Mouse (Mus musculus) kidney, postnatal 14 days (tissue): ENCODE measurements at regions not wholly inside any gene's neighbourhood (a gene's known extent, or its start where the extent isn't known, plus 50 kb on each side); places are given as distances from the start of the nearest gene placed in this dataset.
"Not testable (repeated sequence)": the region's sequence is repeated elsewhere in the genome, so short reads cannot be mapped to it uniquely, and the experiment has no call there.

ENCODE experiments used
- DNase-seq: peaks from one replicate; pipeline ENCODE4 v3.0.0; 2022; ENCODE audit warnings: mixed read lengths

GRCm38 (mm10) chrX:93888480-93888879 is 56.5 kb upstream of the Pdk3 start:
- no peak for DNase-seq

GRCm38 (mm10) chrX:93888966-93889365 is 57.0 kb upstream of the Pdk3 start:
- no peak for DNase-seq

- DNase-seq: peak; percentile 78
These were observed 57.5 kb upstream of the Pdk3 start for GRCm38 (mm10) chrX:93889394-93890042.

- DNase-seq: no peak
These were observed 65.1 kb upstream of the Pdk3 start for GRCm38 (mm10) chrX:93896838-93897820.

- DNase-seq: no peak
These were observed 65.2 kb upstream of the AU015836 start for GRCm38 (mm10) chrX:93903209-93903608.

GRCm38 (mm10) chrX:93905531-93905930 is 62.9 kb upstream of the AU015836 start:
- DNase-seq: no peak

GRCm38 (mm10) chrX:93911087-93911840 is 57.2 kb upstream of the AU015836 start:
- DNase-seq: peak; percentile 68

- no peak for DNase-seq
These were observed 52.9 kb upstream of the AU015836 start for GRCm38 (mm10) chrX:93915548-93915947.

- not testable (repeated sequence) for DNase-seq
These were observed 51.1 kb upstream of the AU015836 start for GRCm38 (mm10) chrX:93917367-93917766.
